Mouse (Mus musculus): ENCODE results near the gene Rab8b. TPM values are rescaled to one million over a fixed set of nuclear protein-coding genes. Genes with fewer than 3 reads are reported as not detected.
"Not testable (repeated sequence)": the region's sequence is repeated elsewhere in the genome, so short reads cannot be mapped to it uniquely, and the experiment has no call there.

The Rab8b gene
- polyA plus RNA-seq, 1 experiment from 2014 or later, result 27.6 TPM

DNA sequence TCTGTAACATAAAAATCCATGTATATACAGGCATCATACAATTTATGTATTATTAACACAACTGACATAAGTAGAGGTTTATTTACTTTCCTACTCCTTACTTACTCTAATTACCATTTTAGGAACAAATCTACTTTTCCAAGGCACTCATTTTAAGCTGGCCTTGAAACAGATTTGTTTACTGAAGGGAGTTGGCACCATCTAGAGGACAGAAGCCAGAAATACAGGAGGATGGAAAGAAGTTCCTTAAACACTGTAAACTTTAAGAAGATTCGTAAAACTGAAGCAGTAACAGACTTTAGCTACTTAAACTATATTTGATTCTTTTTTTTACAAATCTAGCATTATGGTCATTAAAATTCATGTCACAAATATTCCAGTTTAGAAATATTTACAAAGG lies 93.5 kb downstream of the Rab8b start:
- WGBS, result 51% methylated on average over 1 of the region's 1 CpGs
- Histone ChIP-seq H3K27me3 (ENCODE audit: control insufficient read depth, insufficient read depth, low read length) (no peaks in the 10 kb centered on the region), H3K9me3 (ENCODE audit: control insufficient read depth, low read length) (no peaks in the 10 kb centered on the region), H3K9ac (replicated peaks; ENCODE audit: low read length) (no peak overlapping the region), H3K36me3 (ENCODE audit: control insufficient read depth, insufficient read depth, low read length) (no peaks in the 10 kb centered on the region), H3K27ac (replicated peaks; ENCODE audit: low read depth, low read length) (no peak overlapping the region), H3K4me3 (replicated peaks; ENCODE audit: low read depth, low read length) (no peak overlapping the region), H3K4me2 (ENCODE audit: low read length) (no peak overlapping the region), H3K4me1 (ENCODE audit: control insufficient read depth, insufficient read depth, low read length) (no peaks in the 10 kb centered on the region)
- ATAC-seq (ENCODE audit: low FRiP score, low TSS enrichment) (no peak), DNase-seq (peak; percentile 86)

DNA sequence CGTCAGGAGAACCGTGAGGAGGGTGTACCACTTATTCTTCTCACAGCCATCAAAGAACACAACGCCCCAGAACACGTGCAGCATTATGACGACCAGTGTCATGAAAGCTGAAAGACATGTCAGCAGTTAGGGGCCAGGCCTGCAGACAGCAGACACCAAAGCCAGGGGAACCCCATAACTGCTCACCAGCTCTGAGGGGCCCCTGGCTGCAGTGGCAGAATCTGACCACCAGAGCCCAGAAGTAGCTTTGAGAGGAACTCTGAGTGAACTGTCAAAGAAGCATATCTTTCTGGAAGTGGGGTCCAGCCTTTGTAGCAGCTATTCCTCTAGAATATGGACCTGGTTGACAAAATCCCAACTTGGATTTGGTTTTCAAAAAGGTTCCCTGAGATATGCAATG lies 97.2 kb downstream of the Rab8b start:
- not testable (repeated sequence) for H3K27ac ChIP-seq (replicated peaks; ENCODE audit: low read depth, low read length); H3K36me3 ChIP-seq (ENCODE audit: control insufficient read depth, insufficient read depth, low read length); ATAC-seq (ENCODE audit: low FRiP score, low TSS enrichment); H3K27me3 ChIP-seq (ENCODE audit: control insufficient read depth, insufficient read depth, low read length); H3K4me1 ChIP-seq (ENCODE audit: control insufficient read depth, insufficient read depth, low read length); H3K4me3 ChIP-seq (replicated peaks; ENCODE audit: low read depth, low read length); H3K9ac ChIP-seq (replicated peaks; ENCODE audit: low read length); H3K4me2 ChIP-seq (ENCODE audit: low read length); H3K9me3 ChIP-seq (ENCODE audit: control insufficient read depth, low read length); DNase-seq
- no CpG with 5 or more reads among the region's 5 CpGs for WGBS

DNA sequence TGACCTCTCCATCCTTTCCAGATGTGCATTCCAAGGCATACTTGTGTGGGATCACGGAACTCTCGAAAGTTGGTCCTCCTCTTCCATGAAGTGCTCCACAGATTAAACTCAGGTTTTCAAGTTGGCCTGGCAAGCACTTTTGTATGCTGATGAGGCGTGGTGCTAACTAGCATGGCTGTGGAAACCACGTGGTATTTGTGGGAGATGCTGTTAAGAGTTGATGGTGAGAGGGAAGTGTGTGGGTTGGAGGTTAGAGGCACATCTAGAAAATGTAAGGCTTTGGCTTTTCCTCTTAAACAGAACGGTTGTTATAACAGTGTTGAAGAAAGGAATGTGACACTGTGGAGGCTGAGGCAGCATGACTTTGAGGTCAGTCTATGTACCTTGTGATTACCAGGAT lies 98.5 kb downstream of the Rab8b start:
- no peak overlapping the region for H3K4me3 ChIP-seq (replicated peaks; ENCODE audit: low read depth, low read length)
- no peaks in the 10 kb centered on the region for H3K27me3 ChIP-seq (ENCODE audit: control insufficient read depth, insufficient read depth, low read length)
- DNase-seq (no peak), ATAC-seq (ENCODE audit: low FRiP score, low TSS enrichment) (no peak)
- H3K27ac ChIP-seq (replicated peaks; ENCODE audit: low read depth, low read length), result no peak overlapping the region
- WGBS, result 83% methylated on average over 5 of the region's 5 CpGs
- H3K9me3 ChIP-seq (ENCODE audit: control insufficient read depth, low read length), result no peaks in the 10 kb centered on the region
- no peaks in the 10 kb centered on the region for H3K36me3 ChIP-seq (ENCODE audit: control insufficient read depth, insufficient read depth, low read length)
- H3K4me1 ChIP-seq (ENCODE audit: control insufficient read depth, insufficient read depth, low read length), result no peaks in the 10 kb centered on the region
- H3K4me2 ChIP-seq (ENCODE audit: low read length), result no peak overlapping the region
- no peak overlapping the region for H3K9ac ChIP-seq (replicated peaks; ENCODE audit: low read length)

DNA sequence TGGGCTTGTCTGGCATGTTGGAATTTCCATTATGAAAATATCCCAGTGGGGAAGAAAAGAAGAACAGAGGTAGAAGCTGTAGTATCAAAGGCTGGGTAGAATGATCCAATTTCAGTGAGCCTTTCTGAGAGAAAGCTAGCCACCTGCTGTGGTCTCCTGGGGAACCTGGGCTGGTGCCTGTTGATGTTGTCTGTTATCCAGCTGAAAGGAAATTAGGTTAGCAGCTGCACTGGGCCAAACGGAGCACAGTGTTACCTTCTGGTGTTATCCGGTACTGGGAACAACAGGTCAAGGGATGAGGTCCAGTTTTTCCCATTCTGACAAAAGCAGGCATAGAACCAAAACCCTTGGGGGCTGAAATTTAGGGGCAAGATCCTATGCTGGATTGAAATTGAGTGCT lies 106.1 kb downstream of the Rab8b start:
- H3K9ac ChIP-seq (replicated peaks; ENCODE audit: low read length), result no peak overlapping the region
- no peak for ATAC-seq (ENCODE audit: low FRiP score, low TSS enrichment)
- WGBS, result 15% methylated on average over 2 of the region's 2 CpGs
- peaks cover 2% of the 10 kb centered on the region; the same call in 1 of the 2 replicates for H3K27me3 ChIP-seq (ENCODE audit: control insufficient read depth, insufficient read depth, low read length)
- H3K27ac ChIP-seq (replicated peaks; ENCODE audit: low read depth, low read length), result no peak overlapping the region
- H3K36me3 ChIP-seq (ENCODE audit: control insufficient read depth, insufficient read depth, low read length), result no peaks in the 10 kb centered on the region
- H3K4me2 ChIP-seq (ENCODE audit: low read length), result no peak overlapping the region
- H3K4me3 ChIP-seq (replicated peaks; ENCODE audit: low read depth, low read length), result no peak overlapping the region
- H3K4me1 ChIP-seq (ENCODE audit: control insufficient read depth, insufficient read depth, low read length), result 0 out of 2 replicates have a peak, but pooled peaks cover 4% of the 10 kb centered on the region
- no peaks in the 10 kb centered on the region for H3K9me3 ChIP-seq (ENCODE audit: control insufficient read depth, low read length)
- DNase-seq, result no peak

DNA sequence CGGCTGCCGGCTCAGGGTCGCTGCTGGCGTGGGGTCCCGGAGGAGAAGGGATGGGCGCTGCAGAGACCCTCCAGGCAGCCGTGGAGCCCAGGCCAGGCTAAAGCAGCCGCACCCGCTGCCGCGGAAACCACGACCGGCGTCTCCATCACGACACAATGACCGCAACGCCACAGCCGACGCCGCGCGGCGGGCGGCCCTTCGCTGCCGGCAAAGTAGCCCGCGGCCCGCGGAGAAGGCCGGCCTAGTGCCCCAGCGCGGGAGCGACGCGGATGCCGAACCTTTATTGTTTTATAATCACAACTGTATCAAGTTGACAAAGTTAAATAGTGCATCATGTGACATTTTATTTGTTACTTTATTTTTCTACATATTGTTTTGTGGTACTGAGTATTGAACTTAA lies 113.5 kb downstream of the Rab8b start:
- H3K9me3 ChIP-seq (ENCODE audit: control insufficient read depth, low read length); H3K36me3 ChIP-seq (ENCODE audit: control insufficient read depth, insufficient read depth, low read length); ATAC-seq (ENCODE audit: low FRiP score, low TSS enrichment); H3K4me1 ChIP-seq (ENCODE audit: control insufficient read depth, insufficient read depth, low read length); H3K9ac ChIP-seq (replicated peaks; ENCODE audit: low read length); H3K27me3 ChIP-seq (ENCODE audit: control insufficient read depth, insufficient read depth, low read length); H3K27ac ChIP-seq (replicated peaks; ENCODE audit: low read depth, low read length): not testable (repeated sequence)
- Histone ChIP-seq H3K4me2 (ENCODE audit: low read length) (peak overlapping the region; percentile 49), H3K4me3 (replicated peaks; ENCODE audit: low read depth, low read length) (peak overlapping the region; percentile 23)
- peak; percentile 63 for DNase-seq
- under 1% methylated on average over 31 of the region's 37 CpGs for WGBS

DNA sequence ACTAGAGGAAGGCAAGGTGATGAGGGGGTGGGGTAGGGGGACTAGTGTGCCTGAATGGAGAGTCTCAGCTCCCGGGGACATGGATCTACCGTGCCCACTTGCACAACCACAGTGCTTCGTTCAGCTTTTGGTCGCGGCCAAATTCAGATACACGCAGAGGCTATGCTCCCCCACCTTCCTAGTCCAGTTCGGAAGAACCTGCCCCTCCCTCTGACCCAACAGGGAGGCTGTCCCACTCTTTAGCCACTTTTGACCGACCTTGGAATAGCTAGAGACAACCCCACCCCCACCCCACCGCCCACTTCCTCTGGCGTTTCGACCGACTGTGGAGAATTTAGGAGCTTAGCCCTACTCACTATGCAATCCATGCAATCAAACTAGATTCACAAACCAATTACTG lies 117.5 kb downstream of the Rab8b start:
- Histone ChIP-seq H3K9me3 (ENCODE audit: control insufficient read depth, low read length) (no peaks in the 10 kb centered on the region), H3K4me1 (ENCODE audit: control insufficient read depth, insufficient read depth, low read length) (no peaks in the 10 kb centered on the region), H3K27me3 (ENCODE audit: control insufficient read depth, insufficient read depth, low read length) (no peaks in the 10 kb centered on the region), H3K4me2 (ENCODE audit: low read length) (no peak overlapping the region), H3K4me3 (replicated peaks; ENCODE audit: low read depth, low read length) (no peak overlapping the region), H3K27ac (replicated peaks; ENCODE audit: low read depth, low read length) (no peak overlapping the region), H3K36me3 (ENCODE audit: control insufficient read depth, insufficient read depth, low read length) (no peaks in the 10 kb centered on the region), H3K9ac (replicated peaks; ENCODE audit: low read length) (no peak overlapping the region)
- ATAC-seq (ENCODE audit: low FRiP score, low TSS enrichment) (no peak), DNase-seq (no peak)
- 51% methylated on average over 12 of the region's 12 CpGs for WGBS

DNA sequence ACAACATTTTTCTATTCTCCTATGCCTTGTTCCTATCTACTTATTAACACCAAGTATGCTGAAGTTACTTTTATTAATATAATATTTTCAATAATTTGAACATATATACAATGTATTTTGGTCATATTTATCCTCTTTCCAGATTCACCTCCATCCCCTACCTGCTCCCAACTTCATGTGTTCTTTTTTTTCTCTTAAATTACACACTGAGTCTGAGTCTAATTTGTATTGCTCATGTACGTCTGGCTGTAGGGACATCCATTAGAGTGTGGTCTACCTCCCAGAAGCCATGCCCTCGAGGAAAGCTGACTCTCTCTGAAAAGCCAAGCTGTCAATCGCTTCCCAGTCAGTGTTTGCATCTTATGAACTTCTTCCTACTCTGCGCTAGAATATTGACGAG lies 122.7 kb downstream of the Rab8b start, which contains the start of gene Gm10647:
Gene Gm10647 (plus strand): TSS at position 301 of the 400 bp plus-strand sequence.
- Histone ChIP-seq H3K9ac (replicated peaks; ENCODE audit: low read length) (peak within 1 kb of the TSS; percentile 87), H3K4me2 (ENCODE audit: low read length) (peak within 1 kb of the TSS; percentile 68), H3K9me3 (ENCODE audit: control insufficient read depth, low read length) (no peaks in the 10 kb centered on the region), H3K27ac (replicated peaks; ENCODE audit: low read depth, low read length) (peak within 1 kb of the TSS; percentile 88), H3K36me3 (ENCODE audit: control insufficient read depth, insufficient read depth, low read length) (no peaks in the 10 kb centered on the region), H3K4me1 (ENCODE audit: control insufficient read depth, insufficient read depth, low read length) (peaks cover 6% of the 10 kb centered on the region; the same call in 1 of the 2 replicates), H3K27me3 (ENCODE audit: control insufficient read depth, insufficient read depth, low read length) (no peaks in the 10 kb centered on the region), H3K4me3 (replicated peaks; ENCODE audit: low read depth, low read length) (peak within 1 kb of the TSS; percentile 68)
- DNase-seq, result no peak
- 84% methylated on average over 5 of the region's 5 CpGs for WGBS
- ATAC-seq (ENCODE audit: low FRiP score, low TSS enrichment), result no peak

DNA sequence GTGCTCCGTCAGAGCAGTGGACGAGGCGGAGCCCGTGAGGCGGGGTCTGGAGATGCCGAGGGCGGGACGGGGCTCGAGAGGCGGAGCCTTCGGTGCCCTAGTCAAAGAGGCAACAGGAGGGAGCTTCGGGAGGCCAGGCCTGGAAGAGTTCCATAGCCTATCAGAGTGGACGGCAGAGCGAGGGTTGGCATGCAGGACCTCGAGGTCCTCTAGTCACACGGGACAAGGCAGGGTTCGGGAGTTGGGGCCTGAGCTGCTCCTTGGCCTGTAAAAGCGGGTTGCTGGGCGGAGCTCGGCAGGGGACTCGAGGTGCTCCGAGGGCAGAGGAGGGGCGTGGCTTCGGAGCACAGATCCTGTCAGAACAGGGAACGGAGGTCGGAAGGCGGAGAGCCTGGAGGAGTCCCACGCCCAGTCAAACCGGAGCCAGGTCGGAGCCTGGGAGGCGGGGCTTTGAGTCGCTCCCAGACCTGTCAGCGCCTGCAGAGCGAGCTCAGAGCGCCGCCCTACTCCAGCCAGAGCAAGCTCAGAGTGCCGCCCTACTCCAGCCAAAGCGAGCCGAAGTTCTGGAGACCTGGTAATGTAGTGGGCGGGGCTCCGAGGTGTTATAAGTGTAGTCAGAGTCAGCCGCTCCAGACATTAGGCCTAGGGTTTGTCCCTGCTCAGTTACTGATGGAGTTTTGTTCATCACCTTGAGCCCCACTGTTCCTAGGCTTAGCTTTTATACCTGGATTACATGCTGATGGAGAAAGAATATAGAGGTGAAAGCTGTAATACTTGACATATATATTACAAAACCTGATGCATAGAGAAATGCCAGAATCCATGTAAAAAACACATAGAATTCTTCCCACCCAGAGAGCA lies 123.8 kb downstream of the Rab8b start, which contains the start of gene Aph1b:
Gene Aph1b (minus strand): TSS at position 27 of the 861 bp plus-strand sequence.
- H3K27me3 ChIP-seq (ENCODE audit: control insufficient read depth, insufficient read depth, low read length), result no peaks in the 10 kb centered on the region
- peak within 1 kb of the TSS; percentile 87 for H3K9ac ChIP-seq (replicated peaks; ENCODE audit: low read length)
- peak within 1 kb of the TSS; percentile 88 for H3K27ac ChIP-seq (replicated peaks; ENCODE audit: low read depth, low read length)
- H3K4me3 ChIP-seq (replicated peaks; ENCODE audit: low read depth, low read length), result peak within 1 kb of the TSS; percentile 68
- DNase-seq (peak; percentile 95), ATAC-seq (ENCODE audit: low FRiP score, low TSS enrichment) (peak; percentile 98)
- peak within 1 kb of the TSS; percentile 68 for H3K4me2 ChIP-seq (ENCODE audit: low read length)
- no peaks in the 10 kb centered on the region for H3K36me3 ChIP-seq (ENCODE audit: control insufficient read depth, insufficient read depth, low read length)
- H3K4me1 ChIP-seq (ENCODE audit: control insufficient read depth, insufficient read depth, low read length), result peaks cover 6% of the 10 kb centered on the region; the same call in 1 of the 2 replicates
- WGBS, result under 1% methylated on average over 42 of the region's 42 CpGs
- no peaks in the 10 kb centered on the region for H3K9me3 ChIP-seq (ENCODE audit: control insufficient read depth, low read length)
